Mouse (Mus musculus) spleen, adult 10 weeks (tissue): Measurements from ENCODE around the gene Gltp. TPM values are rescaled to one million over a fixed set of nuclear protein-coding genes. Genes with fewer than 3 reads are reported as not detected.

Source experiments
- polyA plus RNA-seq: library from polyadenylated mRNA; stranded (reverse); fragments of 350-450 nt; fragmentation: Illumina TruSeq; extraction: RNeasy Lipid Tissue Mini Kit (QIAGEN cat#74804); gene quantifications from one replicate; pipeline ENCODE4 v1.2.3, GENCODE M21; 2015; ENCODE audit warnings: low replicate concordance; ENCODE audit not compliant: insufficient read depth

Gene Gltp
- polyA plus RNA-seq: 95.6 TPM

DNA sequence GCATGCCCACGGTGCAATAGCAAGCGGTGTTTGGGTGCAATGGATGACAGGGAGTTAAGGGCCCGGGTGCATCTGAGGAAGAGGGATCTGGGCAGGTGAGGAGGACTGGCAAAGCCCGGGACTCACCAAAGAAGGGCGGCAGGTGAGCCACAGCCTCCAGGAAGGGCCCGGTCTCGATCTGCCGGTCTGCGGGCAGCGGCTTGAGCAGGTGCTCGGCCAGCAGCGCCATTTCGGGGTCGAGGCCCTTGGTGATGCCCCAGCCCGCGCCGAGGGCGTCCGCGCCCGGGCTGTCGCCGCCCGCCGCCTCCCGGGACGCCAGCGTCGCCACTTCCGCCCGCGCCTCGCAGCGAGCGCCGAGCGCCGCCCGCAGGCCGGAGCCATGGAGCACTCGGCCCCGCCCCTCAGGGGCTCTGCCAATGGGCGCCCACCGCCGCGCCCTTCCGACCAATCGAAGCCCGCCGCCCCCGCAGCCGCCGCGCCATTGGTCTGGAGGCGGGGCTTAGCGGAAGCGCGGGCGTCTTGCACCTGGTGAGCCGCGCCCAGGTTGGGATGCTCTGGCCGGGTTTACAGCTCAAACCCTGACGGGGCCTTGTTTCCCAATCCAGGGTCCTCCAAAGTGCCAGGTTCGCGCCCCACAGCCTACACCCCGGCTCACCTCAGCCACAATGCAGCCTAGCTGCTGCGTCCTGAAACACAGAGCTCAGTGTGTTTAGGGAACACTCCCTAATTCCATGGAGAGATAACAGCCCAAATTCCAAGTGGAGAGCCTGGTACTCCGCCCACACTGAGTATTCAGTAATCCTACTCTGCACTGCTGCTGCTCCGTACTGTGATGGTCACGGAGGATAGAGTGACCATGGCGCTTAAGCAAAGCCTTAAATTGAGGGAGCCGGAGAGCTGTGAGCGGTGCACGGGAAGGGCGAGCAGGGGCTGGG is at the start of gene Gltp:
Gene Gltp, minus strand, starts transcription at position 352 of the 935 bp plus-strand sequence.

DNA sequence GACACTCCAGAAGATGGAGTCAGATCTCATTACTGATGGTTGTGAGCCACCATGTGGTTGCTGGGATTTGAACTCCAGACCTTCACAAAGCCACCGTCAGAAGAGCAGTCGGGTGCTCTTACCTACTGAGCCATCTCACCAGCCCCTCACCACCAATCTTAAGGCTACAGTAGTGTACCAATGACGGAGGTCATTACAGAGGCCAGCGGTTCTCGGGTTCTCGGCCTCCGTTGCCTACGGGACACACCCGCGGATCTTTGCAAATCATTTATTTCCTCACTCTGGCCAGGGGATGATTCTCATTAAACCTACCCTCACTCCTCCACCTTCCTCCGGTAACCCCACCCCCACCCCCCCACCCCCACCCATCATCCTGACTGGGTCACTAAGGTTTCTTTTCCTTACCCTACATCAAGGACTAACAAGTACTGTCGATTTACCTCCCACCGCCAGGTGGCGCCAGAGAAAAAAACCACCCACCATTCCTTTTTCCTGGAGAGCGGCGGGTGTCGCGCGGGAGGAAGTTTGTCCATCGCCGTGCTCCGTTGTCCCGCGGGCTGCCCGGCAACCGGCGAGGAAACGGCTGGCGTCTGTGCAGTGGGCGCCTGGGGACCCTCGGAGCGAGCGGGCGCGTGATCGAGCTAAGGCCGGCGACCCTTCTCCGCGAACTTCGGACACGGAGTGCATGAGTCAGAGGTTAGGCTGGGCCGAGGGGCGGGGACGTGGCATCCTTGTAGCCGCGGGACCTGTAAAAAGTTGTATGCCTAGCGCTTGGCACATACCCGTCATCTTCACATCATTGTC is 16.7 kb upstream of the Gltp start, which contains the start of gene Tchp:
Gene Tchp, plus strand, starts transcription at position 496 of the 804 bp plus-strand sequence.

DNA sequence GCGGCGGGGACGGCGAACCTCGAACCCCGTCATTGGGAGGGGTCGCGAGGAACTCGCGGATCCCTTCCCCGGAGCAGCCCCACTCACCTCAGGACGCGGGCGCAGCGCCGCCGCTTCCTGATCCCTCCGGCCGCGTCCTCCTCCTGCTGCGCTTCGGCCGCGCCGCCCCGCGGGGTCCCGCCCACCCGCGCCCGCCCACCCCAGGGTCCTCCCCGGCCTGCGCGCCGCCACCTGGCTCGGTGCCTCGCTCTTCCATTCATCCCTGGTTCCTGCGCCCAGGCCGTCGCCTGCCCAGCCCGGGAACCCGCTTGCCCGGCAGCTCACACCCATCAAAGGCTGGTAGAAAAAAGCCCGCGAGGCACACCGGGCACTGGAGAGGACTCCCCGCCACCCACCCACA is 32.5 kb downstream of the Gltp start, which contains the start of gene Trpv4:
Gene Trpv4, minus strand, starts transcription at position 167 of the 400 bp plus-strand sequence.

Other genes with a start within 250 kb of the Gltp start
- gene Mmab, start 246.9 kb downstream of the Gltp start, polyA plus RNA-seq: 9.7 TPM
- 1.9 TPM for gene Mvk, start 246.7 kb downstream of the Gltp start, polyA plus RNA-seq
- gene Fam222a, start 123.0 kb downstream of the Gltp start, polyA plus RNA-seq: 0.29 TPM
- gene Trpv4, start 32.6 kb downstream of the Gltp start, polyA plus RNA-seq: 0.87 TPM
- gene Tchp, start 16.8 kb upstream of the Gltp start, polyA plus RNA-seq: 15.2 TPM
- 132 TPM for gene Ankrd13a, start 83.7 kb upstream of the Gltp start, polyA plus RNA-seq
- gene Git2, start 84.5 kb upstream of the Gltp start, polyA plus RNA-seq: 99.1 TPM
- gene 1500011B03Rik, start 132.5 kb upstream of the Gltp start, polyA plus RNA-seq: 46.1 TPM
- gene 4930519G04Rik, start 162.7 kb upstream of the Gltp start, polyA plus RNA-seq: not detected
- not detected for gene Gm9936, start 167.7 kb upstream of the Gltp start, polyA plus RNA-seq
- 44.4 TPM for gene Oasl2, start 206.0 kb upstream of the Gltp start, polyA plus RNA-seq
- gene Oasl1, start 232.3 kb upstream of the Gltp start, polyA plus RNA-seq: 8.6 TPM